Mouse (Mus musculus) ES-CJ7 (cell line): ENCODE measurements around the gene Cldn13.
A peak's percentile ranks its signal among the peaks of the same experiment; 100 is the strongest.

Source experiments
- DNase-seq: peaks from one replicate; pipeline ENCODE4 v3.0.0; 2011; ENCODE audit warnings: low read depth, low spot score

Gene Cldn13

GRCm38 (mm10) chr5:134933686-134934085 is 18.4 kb upstream of the Cldn13 start:
- DNase-seq: peak; percentile 57

- DNase-seq: no peak
Observed at GRCm38 (mm10) chr5:134933281-134933680, 18.0 kb upstream of the Cldn13 start.

DNA sequence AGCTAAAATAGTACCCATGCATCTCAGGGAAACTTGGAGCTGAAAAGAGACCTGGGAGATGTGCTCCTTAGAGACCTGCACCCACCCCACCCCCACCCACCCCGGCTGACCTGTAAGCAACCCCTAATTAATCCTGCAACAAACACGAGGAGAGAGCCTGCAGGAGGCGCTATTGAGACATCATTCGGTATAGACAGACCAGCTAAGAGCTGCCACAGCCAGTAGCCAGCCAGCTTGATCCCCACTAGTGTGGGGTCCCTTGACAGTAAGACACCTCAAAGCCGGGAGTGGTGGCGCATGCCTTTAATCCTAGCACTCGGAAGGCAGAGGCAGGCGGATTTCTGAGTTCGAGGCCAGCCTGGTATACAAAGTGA is 17.6 kb upstream of the Cldn13 start:
- DNase-seq: peak; percentile 95

DNA sequence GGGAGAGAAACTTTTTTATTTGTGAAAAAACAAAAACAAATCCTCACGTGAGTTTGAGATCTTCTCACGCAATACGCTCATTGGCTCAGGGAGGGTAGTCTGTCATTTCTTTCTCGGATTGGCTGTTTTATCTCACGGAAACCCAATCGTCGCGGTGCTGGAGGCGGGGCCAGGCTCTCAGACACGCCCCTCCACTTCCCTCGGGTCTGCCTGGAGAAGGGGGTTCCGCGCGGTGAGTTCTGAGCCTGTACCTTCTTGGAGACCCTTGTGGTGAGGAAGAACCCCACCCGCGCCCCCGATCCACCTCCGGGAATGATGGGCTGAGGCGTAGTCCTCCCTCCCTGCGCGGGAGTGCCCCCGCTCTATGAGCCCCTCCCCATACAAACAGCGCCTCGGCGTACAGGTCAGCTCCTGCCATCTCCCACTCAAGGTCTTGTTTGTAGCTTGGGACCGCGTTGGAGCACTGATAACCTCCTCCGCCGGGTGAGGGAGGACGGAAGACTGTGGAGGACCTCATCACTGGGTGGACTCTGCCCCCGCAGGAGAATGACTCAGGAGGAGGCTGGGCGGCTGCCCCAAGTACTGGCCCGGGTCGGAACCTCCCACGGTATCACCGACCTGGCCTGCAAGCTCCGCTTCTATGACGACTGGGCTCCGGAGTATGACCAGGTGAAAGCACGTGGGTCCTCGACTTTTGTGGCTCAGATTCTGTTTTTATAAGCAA is 17.0 kb upstream of the Cldn13 start, which contains the start of gene Mettl27:
Gene Mettl27 (plus strand): TSS at position 190 of the 724 bp plus-strand sequence.
- DNase-seq: peak; percentile 96

DNA sequence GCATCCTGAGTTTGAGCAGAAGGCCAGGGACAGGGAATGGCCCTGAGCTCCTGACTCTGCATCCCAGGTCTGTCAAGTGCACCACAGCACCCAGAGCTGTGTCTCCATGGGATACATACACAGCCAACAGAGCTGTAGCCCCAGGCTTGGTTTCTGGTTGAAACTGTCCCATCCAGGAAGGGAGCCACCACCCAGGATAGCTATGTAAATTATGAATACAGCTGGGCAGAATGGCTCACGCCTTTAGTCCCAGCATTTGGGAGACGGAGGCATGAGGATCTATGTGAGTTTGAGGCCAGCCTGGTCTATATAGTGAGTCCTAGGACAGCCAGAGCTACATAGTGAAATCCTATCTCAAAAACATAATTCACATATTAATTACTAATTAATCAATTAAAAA is 14.7 kb upstream of the Cldn13 start:
- no peak for DNase-seq

DNA sequence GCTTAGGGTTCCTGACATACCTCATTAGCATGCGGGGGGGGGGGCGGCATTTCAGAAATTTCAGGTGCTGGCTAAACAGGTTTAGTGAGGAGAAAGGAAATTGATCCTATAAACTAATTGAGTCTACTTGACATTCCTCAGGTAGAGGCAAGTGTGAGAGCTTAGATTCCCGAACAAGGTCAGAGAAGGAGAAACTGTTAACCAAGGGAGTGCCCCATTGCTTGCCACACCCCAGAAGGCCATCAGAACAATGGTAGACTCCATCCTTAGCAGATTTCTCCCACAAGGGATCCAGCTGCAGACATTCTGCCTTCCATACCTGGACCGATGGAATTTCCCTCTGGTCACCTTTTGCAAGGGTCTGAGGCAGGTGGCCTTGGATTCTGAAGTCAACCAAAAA is 11.4 kb upstream of the Cldn13 start:
- DNase-seq: peak; percentile 85

DNA sequence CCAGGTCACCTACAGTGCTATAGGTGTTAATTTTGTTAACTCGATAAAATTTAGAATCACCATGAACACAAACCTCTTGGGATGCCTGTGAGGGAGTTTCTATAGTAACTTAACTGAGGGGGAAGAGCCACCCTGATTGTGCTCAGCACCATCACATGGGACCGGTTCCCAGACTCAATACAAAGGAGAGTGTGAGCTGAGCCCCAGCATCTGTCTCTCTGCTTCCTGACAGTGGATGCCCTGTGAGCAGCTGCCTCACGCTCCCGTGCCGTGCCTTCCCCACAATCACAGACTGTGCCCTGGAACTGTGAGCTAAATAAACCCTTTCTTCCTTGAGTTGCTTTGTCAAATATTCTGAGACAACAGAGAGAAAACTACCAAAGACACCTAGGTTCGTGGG is 7.8 kb upstream of the Cldn13 start:
- DNase-seq: no peak

DNA sequence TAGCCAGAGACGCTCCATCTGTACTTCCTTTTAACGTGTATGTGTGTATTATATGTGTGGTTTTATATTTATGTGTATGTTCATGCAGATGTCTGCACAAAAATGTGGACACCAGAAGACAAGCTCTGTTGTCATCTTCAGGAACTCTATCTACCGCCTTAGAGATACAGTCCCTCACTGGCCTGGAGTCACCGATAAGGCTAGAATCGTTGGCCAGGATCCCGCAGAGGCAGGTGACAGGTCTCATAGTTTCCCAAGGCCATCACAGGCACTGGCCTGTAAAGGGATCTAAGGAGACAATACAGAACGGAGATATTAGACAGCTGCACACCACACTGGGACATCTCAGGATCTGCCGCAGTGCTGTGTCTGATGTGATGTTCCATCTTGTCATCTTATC is 5.8 kb upstream of the Cldn13 start:
- DNase-seq: no peak

- DNase-seq: no peak
Observed at GRCm38 (mm10) chr5:134920106-134920687, 4.9 kb upstream of the Cldn13 start.

DNA sequence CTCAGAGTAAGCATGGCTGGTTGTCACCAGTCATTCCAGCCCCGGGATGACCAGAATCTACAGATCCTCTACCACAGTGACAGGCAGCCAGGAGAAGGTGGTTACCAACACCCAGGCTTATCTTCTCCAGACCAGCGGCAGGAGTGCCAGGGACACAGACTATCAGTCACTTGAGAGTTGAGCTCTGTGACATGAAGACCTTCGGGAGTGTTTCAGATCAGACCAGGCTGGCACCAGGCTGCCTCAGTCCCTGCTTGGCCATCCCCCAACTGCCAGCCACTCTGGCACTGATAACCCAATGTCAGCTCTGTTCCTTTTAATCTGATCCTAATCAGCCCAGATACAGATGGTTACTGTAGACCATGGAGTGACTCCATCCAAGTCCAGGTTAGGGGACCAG is 3.8 kb upstream of the Cldn13 start:
- DNase-seq: no peak

- DNase-seq: peak; percentile 98
Observed at GRCm38 (mm10) chr5:134918071-134918832, 2.9 kb upstream of the Cldn13 start.

DNA sequence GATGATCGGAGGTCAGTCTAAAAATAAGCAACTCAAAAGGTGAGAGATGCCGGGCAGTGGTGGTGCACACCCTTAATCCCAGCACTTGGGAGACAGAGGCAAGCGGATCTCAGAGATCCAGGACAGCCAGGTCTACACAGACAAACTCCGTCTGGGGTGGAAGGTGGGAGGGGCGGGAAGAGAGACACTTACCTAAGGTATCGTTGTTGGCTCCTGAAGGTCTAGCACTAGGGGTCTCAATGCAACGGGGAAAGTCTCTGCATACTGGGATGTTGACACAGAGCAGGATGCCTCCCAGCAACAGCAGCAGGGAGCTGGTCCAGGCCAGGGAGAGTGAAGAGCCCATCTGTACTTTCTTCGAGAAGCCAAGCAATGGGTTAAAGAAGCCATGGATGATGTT is 816 bp downstream of the Cldn13 start:
- DNase-seq: no peak

- DNase-seq: no peak
Observed at GRCm38 (mm10) chr5:134913753-134914152, 1.6 kb downstream of the Cldn13 start.

- DNase-seq: no peak
Observed at GRCm38 (mm10) chr5:134913352-134913751, 2.0 kb downstream of the Cldn13 start.

- no peak for DNase-seq
Observed at GRCm38 (mm10) chr5:134911901-134912300, 3.4 kb downstream of the Cldn13 start.

DNA sequence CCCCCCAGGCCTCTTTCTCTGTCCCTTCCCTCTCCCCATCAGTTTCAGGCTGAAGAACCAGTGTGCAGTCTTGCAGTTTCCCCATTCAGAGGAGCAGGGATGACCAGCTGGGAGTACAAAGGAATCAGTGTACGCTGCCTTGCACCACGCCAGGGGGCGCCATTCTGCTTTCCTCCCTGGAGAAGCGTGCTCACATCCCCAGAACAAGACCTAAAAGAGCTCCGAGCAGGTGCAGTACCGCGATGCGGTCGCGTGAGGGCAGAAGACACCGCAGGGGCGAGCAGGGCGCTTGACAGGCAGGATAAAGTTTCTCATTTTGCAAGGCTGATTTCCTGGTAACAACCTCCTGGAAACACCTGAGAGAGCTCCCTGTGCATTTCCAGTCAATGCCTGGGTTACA is 8.2 kb downstream of the Cldn13 start:
- peak; percentile 97 for DNase-seq

GRCm38 (mm10) chr5:134906633-134907032 is 8.7 kb downstream of the Cldn13 start, which contains the start of gene Tmem270:
TSS of gene Tmem270 (minus strand) at chr5:134906733.
- DNase-seq: no peak

DNA sequence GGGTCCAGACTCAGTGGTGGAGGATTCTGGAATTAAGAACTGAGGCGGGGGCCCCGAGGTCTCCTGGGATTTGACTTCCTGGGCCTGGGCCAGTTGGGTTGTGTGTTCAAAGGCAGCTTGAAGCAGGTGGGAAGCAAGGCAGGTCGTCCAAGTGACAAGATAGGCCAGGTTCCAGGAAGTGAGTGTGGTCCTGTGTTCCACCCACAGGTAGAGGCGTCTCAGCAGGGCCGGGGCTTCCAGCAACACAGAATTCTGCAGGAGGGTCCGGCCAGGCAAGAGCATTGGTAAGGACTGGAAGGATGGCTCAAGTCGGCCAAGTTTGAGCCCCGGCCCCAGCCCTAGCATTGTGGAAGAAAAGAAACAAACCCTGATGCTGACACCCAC is 13.7 kb downstream of the Cldn13 start:
- no peak for DNase-seq

DNA sequence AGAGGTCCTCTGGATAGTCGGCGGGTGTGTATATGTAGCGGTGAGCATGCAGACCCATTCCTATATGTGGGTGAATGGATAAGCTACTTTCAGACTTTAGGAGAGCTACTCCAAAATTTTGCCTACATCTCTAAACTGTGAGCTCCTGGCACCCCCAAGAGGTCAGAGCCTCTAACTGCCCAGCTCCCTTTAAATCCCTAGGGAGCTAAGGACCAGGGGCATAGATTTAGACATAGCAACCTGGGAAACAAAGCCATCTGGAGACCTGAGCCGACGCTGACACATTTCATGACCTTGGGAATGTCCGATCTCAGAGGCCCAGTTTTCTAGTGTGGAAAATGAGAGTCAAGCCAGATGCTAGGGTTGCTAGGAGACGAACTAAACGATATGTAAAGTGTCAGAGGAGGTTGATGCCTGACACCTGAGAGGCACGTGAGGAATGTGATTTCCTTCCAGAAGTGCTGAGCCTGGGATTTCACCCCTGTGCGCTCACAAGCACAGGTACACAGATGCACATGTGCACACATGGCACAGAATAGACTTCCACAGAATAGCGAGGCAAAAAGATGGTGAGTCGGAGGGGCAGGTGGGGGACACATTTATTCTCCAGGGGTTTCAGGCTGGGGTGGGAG is 14.2 kb downstream of the Cldn13 start:
- DNase-seq: peak; percentile 63

DNA sequence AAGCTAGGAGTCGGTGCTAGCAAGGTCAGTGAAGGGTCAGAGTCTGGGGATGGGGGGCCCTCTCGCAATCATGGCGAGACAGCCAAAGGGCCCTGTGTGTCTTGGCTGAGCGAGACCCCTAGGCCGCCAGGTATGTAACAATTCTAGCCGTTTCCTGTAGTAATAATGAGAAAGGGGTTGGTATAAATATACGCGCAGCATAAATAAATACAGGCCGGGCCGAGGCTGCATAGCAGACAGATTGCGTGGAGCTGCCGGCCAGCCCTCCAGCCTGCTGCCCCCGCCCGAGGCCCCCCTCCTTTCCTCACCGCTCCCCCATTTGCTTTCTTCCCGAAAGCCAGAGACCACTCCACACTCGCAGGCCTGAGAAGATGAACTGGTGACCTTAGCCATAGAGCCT is 17.7 kb downstream of the Cldn13 start:
- no peak for DNase-seq

GRCm38 (mm10) chr5:134896965-134897364 is 18.4 kb downstream of the Cldn13 start:
- no peak for DNase-seq

GRCm38 (mm10) chr5:134895291-134895690 is 20.0 kb downstream of the Cldn13 start:
- DNase-seq: no peak
